Mouse (Mus musculus) CH12.LX (cell line): ENCODE results near the gene Gm37240.

Source experiments
- GABPA ChIP-seq: IDR thresholded peaks from 2 replicates; pipeline ENCODE4 v1.6.1; 2012; ENCODE audit warnings: low read depth, low read length, improper control_type of control experiment, inconsistent platforms; ENCODE audit not compliant: insufficient replicate concordance
- HCFC1 ChIP-seq: IDR thresholded peaks from 2 replicates; pipeline ENCODE4 v1.6.1; 2012; ENCODE audit warnings: low read depth, mild to moderate bottlenecking, inconsistent platforms, low read length, improper control_type of control experiment
- NELFE ChIP-seq: IDR thresholded peaks from 2 replicates; pipeline ENCODE4 v1.6.1; 2011; ENCODE audit warnings: low read depth, low read length, improper control_type of control experiment
- ZNF384 ChIP-seq: IDR thresholded peaks from 2 replicates; pipeline ENCODE4 v1.6.1; 2012; ENCODE audit warnings: low read depth, low read length, improper control_type of control experiment, inconsistent platforms

DNA sequence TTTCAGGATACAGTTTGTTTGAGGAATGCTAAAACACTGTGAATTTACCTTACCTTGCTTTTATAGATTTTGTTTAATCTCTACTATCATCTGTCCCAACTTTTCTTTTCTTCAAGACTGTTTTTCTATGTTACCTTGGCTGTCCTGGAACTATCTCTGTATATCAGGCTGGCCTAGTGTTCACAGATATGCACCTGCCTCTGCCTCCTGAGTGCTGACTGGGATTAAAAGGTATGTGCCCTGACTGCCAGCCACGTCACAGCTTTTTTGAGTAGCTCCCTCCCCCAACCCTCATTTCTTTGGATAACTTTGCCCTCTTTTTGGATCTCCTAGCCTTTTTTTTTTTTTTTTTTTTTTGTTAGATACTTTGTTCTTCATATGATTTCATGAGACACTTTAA is 1070.4 kb downstream of the Gm37240 start:
- no peak for TF ChIP-seq NELFE
- no peak for TF ChIP-seq ZNF384
- no peak for TF ChIP-seq HCFC1
- TF ChIP-seq GABPA = no peak
